ENCODE assay signal across 9 mouse cellular contexts in genomic region chr10:93577271-93577886, GRCm38 (mm10). TPM values are rescaled to one million over a fixed set of nuclear protein-coding genes. Genes with fewer than 3 reads are reported as not detected.
DNase-seq lines count a peak whose midpoint lies in the region; TF ChIP-seq lines count a peak whose summit lies in the region.
"Had no signal": no experiment of that assay in that cellular context is flagged by ENCODE, and none has a peak within 500 bp of the region (broad histone marks: within the 10 kb centered on the region; RNA-seq: fewer than 3 reads in every experiment).

No protein-coding gene starts in this region.

- peak; percentile 90 for DNase-seq in adrenal gland, postnatal 14 days
- peak; percentile 54 for DNase-seq in embryo, embryonic 9.5 days (ENCODE audit: extremely low spot score)
- DNase-seq in heart, adult 8-10 months (ENCODE audit: low spot score): peak; percentile 53
- peak; percentile 83 to 89 for DNase-seq in kidney, postnatal 4 days
- DNase-seq in lung, adult 2 months: peak; percentile 61
- DNase-seq in retina, postnatal 7 days (ENCODE audit: low read depth, low spot score): peak; percentile 66
- DNase-seq in thymus, postnatal 4 days: peak; percentile 82

- peaks cover 19% of the 10 kb centered on the region for H3K36me3 ChIP-seq in E14TG2a.4 (ENCODE audit: insufficient read depth, low read length)

- no peaks in the 10 kb centered on the region for H3K27me3 ChIP-seq in E14TG2a.4 (ENCODE audit: insufficient read depth, low read length)
- H3K27me3 ChIP-seq: limb, embryonic 15.5 days had no signal

- 60% methylated on average over 13 of the region's 13 CpGs for WGBS in lung, adult 2 months

- peak; percentile 21; the same call in 1 of the 2 replicates for TF ChIP-seq POLR2A in lung, adult 2 months (IDR thresholded peaks at IDR 0.05; ENCODE audit: borderline replicate concordance, extremely low read depth, low read depth, low read length)

- TF ChIP-seq CTCF in E14TG2a.4 (conservative IDR thresholded peaks at IDR 0.05; ENCODE audit: low read length): peak; percentile 80
- TF ChIP-seq CTCF in lung, adult 2 months (IDR thresholded peaks at IDR 0.05; ENCODE audit: insufficient read depth, low read length): peak; percentile 69

- no peak overlapping the region for H3K4me3 ChIP-seq in E14TG2a.4 (replicated peaks; ENCODE audit: low read length)
- no peak overlapping the region for H3K4me3 ChIP-seq in lung, adult 2 months (replicated peaks; ENCODE audit: extremely low read depth, low read depth, low read length)
- H3K4me3 ChIP-seq: limb, embryonic 15.5 days had no signal

- peaks cover 8% of the 10 kb centered on the region for H3K4me1 ChIP-seq in E14TG2a.4 (replicated peaks; ENCODE audit: low read depth, low read length)
- no peaks in the 10 kb centered on the region for H3K4me1 ChIP-seq in lung, adult 2 months (ENCODE audit: control insufficient read depth, insufficient read depth, low read length)
- H3K4me1 ChIP-seq: limb, embryonic 15.5 days had no signal

- H3K9me3 ChIP-seq in E14TG2a.4 (ENCODE audit: low read length): no peaks in the 10 kb centered on the region
- H3K9me3 ChIP-seq: limb, embryonic 15.5 days had no signal

RNA-seq across cellular contexts. Expression of gene Snrpf, which starts 12.1 kb away (rescaled TPM):
- 18.2 and 23.6 TPM in 2 replicates for total RNA-seq in adrenal gland, postnatal 14 days (2021)
- total RNA-seq in heart, adult 8-10 months (2022): 10 to 100 TPM in 2 of 4 experiments, 1 to 10 TPM in 2; 7.5 to 12.3 (median 10.9) TPM
- polyA plus RNA-seq in lung, adult 2 months (2012; rRNA removed): 26.2 and 43.0 TPM in 2 replicates

RNA-seq across cellular contexts. Expression of gene Ccdc38, which starts 36.9 kb away (rescaled TPM):
- total RNA-seq in adrenal gland, postnatal 14 days (2021): not detected in 2 replicates
- total RNA-seq in heart, adult 8-10 months (2022): not detected
- polyA plus RNA-seq in lung, adult 2 months (2012; rRNA removed): 0.04 and 0.05 TPM in 2 replicates

RNA-seq across cellular contexts. Expression of gene Amdhd1, which starts 37.5 kb away (rescaled TPM):
- total RNA-seq in adrenal gland, postnatal 14 days (2021): 0.75 and 11.8 TPM in 2 replicates
- total RNA-seq in heart, adult 8-10 months (2022): not detected
- polyA plus RNA-seq in lung, adult 2 months (2012; rRNA removed): 0.18 and 0.31 TPM in 2 replicates
